Mouse (Mus musculus) adrenal gland, postnatal 36 days (tissue): ENCODE data around the gene Slc6a18. TPM values are rescaled to one million over a fixed set of nuclear protein-coding genes. Genes with fewer than 3 reads are reported as not detected.

Experiments
- DNase-seq, 2 experiments: peaks; one replicate each; pipeline ENCODE4 v3.0.0; 2021; ENCODE audit warnings: mixed read lengths in 1 of 2
- total RNA-seq, 2 experiments: library from RNA; stranded (reverse); gene quantifications; 2 replicates each; pipeline ENCODE4 v1.2.3; 2021

The Slc6a18 gene
- total RNA-seq, 2 experiments from 2014 or later: not detected

GRCm38 (mm10) chr13:73685502-73685901 is 7.7 kb upstream of the Slc6a18 start:
- DNase-seq: no peak

DNA sequence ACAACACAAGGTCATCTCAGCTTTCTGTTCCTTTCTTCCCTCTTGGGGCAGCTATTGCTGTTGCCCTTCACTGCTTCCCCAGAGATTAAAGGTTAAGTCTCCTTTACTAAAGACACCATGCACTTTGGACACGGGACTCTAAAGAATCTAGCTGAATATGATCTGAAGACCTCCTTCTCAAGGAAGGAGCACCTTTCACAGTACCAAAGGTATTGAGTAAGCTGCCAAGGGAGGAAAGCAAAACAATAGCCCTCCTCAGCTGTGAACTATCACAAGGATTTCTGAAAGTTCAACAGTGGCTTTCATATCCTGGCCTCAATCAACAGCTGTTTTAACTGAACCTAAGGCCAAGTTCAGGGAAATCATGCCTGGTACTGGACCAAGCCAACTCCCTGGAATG is 6.6 kb upstream of the Slc6a18 start:
- DNase-seq: no peak

DNA sequence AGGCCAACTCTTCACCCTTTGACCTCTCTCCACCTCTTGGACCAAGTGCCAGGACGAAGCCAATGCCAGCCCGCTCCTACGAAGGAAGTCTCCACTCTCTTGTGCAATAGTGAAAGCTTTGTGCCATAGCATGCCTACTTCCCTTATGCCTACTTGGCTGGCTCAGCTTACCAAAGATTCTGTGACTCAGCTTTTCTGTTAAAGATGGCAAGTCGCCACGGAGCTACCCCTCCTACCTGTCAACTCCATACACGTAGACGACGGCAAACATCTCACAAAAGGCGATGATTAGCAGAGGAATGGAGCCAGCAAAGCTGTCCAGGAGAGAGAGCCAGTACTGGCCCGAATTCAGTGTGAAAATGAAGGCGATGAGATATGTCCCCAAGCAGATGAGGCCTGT is 5.9 kb upstream of the Slc6a18 start:
- DNase-seq: peak in 1 of 2 experiments; percentile 34

DNA sequence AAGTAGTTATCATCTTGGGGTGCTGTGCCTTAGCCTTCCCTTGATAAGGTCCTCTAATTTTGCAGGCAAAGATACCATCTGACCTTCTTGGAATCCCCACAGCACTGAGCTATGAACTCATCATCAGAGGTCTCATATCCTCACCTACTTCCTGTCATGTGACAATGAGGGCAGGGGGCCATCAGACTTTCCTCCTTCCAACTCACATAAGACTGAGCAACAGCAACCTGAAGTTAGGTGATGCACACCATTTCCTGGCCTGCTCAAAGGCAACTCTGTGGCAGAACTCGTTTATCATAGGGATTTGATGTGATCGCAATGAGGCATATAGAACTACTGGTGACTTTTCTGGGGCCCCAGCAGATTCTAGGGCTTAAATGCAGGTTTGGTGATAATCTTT is 4.4 kb upstream of the Slc6a18 start:
- no peak for DNase-seq

- peak; percentile 26 to 35 for DNase-seq
Measured at GRCm38 (mm10) chr13:73680394-73680793, 2.6 kb upstream of the Slc6a18 start.

GRCm38 (mm10) chr13:73679311-73679710 is 1.5 kb upstream of the Slc6a18 start:
- no peak for DNase-seq

DNA sequence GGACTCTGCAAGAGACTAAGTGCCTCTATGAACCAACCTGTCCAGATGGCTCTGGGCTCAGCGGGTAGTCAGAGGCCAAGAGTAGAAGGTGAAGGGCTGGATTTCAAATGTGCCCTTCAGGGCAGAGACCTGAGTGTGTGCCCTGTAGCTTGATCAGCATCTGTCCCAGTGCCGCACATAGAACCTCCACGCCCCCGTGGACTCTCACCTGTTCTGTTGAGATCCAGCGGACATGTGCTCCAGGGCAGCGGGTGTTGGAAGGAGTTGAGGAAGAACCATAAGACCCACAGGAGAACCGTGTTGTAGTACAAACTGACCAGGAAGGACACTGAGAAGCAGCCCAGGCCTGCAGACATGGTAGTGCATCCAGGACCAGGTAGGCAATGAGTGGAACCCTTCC is 2.7 kb downstream of the Slc6a18 start:
- no peak for DNase-seq

DNA sequence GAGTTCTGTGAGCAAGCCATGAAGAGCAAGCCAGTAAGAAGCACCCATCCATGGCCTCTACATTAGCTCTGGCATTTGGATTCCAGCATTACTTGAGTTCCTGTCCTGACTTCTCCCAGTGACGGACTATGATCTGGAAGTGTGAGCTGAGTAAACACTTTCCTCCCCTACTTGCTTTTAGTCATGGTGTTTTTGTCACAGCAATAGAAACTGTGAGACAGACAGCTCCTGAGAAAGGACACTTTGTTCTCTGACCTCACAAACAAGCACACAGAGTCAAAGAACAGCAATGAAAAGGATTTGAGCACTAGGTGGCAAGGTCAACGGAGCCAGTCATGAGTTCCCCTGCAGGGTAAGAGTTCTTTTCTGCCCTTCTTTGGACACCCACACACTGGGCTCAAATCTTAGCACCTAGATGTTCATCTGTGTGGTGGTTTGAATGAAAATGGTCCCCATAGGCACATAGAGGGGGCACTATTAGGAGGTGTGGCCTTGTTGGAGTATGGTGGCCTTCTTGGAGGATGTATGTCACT is 17.6 kb downstream of the Slc6a18 start:
- no peak for DNase-seq

DNA sequence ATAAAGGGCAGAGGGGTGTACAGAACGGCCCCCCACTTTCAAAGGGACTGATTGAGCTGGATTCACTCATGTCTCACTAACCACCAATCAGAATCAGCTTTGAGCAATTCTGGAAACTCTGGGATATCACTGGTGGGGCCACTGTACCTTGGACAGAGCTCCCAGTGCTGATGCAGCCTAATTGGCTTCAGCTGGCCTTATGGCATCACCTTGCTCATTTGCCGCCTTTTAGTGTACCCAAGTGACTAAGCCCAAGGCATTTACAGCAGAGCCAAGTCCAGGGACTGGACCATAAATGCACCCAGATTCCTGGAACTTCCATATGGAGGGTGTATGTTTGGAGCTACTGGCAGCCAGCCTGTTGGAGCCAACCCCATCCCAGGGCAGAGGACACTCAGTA is 18.9 kb downstream of the Slc6a18 start:
- DNase-seq: no peak

DNA sequence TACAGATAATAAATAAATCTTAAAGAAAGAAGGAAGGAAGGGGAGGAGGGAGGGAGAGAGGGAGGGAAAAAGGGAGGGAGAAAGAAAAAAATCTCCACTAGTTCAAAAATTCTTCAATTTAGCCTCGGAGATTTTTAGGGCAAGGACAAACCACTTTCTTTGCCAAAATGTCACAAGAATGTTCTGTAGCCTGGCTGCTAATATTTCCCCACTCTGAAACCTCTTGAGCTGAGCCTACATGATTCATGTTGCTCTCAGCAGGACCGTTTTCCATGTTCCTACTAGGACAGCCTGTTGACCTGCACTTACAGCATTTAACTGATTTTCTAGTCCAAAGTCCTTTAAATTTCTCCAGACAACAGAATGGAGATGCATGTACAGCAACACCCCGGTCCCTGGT is 22.8 kb downstream of the Slc6a18 start:
- DNase-seq: peak in 1 of 2 experiments; percentile 29

GRCm38 (mm10) chr13:73653266-73653665 is 24.6 kb downstream of the Slc6a18 start:
- no peak for DNase-seq

DNA sequence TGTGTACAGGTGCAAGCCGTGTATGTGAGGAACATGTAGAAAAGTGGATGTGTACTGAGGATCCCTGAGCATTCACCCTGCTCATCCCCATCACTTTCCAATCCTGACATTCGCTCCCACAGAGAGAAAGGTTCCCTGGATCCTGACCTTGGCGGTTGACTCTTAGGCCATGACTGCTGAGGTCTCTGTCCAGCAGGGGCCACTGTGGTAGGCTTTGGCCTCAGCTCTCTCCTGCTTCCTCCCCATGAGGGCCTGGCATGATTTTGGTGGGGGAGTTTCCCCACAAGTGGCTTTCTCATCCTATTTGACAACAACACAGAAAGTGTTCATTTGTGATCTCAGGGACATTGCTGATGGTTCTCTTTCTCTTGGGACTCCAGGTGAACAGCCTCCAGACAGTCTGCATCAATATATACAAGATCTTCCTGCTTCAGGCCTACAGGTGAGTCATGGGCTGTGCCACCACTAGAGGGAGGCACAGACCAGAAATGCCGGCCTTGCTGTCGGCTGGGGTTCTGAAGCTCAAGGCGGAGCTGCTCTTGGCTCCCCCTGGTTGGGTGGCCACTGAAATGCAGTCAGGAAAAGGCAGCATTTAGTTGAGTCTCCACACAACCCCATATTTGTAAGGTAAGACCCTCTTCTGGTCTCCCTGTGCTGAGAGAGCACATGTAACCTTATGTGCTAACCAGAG is 31.3 kb downstream of the Slc6a18 start:
- peak; percentile 60 to 72 for DNase-seq

DNA sequence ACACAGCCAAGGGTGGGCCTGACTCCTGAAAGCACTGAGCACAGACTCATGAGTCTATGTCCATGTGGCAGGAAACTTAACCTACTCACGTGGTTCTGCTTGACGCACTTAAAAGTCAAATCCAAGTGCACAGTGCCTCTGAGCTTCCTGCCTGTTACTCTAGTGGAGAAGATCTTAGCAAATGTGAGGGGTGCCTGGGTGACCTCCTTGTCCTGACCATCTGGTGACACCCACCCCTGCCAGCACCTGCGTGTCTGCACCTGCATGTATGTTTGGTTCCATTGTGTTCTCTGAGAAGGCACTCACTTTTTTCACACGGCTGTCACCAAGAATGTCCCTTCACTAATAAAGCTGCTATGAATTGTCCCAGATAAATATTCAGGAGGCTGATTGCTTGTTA is 36.5 kb downstream of the Slc6a18 start:
- no peak for DNase-seq

DNA sequence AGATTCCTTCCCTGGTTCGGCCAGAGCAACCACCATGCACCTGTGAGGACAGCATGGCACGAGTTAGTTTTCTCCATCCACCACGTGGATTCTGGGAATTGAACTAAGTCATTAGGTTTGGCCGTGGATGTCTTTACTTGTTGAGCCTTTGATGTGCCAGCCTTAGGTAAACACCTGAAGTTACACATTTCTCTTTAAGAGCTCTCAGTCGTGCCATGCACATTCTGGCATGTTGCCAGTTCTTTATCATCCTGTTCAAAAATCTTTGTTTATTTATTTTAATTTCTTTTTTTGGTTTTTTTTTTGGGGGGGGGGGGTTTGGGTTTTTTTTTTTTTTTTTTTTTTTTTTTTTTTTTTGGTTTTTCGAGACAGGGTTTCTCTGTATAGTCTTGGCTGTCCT is 40.0 kb downstream of the Slc6a18 start:
- DNase-seq: no peak

DNA sequence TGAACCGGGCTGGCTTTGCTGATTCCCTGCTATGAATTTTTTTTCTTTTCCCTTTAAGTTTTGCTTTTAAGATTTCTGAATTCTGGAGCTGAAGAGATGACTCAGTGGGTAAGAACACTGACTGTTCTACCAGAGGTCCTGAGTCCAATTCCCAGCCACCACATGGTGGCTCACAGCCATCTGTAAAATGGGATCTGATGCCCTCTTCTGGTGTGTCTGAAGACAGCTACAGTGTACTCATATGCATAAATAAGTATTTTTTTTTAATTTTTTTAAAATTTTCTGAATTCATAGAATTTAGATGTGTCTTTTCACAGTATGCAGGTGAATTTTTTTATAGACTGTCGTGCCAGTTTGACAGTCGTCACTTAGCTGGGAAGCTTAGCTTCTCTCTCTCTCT is 46.0 kb downstream of the Slc6a18 start:
- no peak for DNase-seq

DNA sequence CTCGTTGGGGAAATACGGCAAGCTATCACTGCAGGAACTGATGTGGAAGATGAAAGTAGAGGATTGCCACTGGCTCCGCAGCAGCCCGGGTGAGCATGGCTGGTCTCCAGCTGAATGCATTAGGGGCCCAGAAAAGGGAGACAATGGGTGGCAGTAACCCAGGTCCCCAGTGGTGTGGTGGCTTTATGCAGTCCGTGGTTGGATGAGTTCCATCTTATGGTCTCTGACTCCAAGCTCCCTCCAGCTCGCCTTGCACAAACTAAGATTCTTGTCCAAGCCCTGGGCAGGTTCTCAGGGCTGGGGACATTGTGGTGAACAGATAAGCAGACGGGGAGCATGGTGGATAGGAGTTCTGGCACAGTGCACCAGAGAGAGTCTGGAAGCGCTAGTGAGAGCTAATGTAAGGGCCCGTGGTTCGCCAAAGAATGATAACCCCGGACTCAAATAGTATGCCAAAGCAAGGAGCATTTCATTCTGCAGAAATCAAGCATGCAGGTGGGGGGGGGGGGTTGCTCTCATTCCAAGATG is 49.2 kb downstream of the Slc6a18 start:
- no peak for DNase-seq

GRCm38 (mm10) chr13:73626745-73627549 is 50.9 kb downstream of the Slc6a18 start, which contains the start of gene Tert:
Tert (plus strand) TSS chr13:73626911.
- DNase-seq: peak; percentile 76 to 86

- no peak for DNase-seq
Measured at GRCm38 (mm10) chr13:73626410-73626744, 51.4 kb downstream of the Slc6a18 start.

- DNase-seq: no peak
Measured at GRCm38 (mm10) chr13:73620637-73621036, 57.2 kb downstream of the Slc6a18 start.

GRCm38 (mm10) chr13:73618406-73618805 is 59.4 kb downstream of the Slc6a18 start:
- DNase-seq: no peak
